Mouse (Mus musculus) lung, embryonic 15.5 days (tissue): Measurements from ENCODE around the gene Slc25a30. TPM values are rescaled to one million over a fixed set of nuclear protein-coding genes. Genes with fewer than 3 reads are reported as not detected.

Source experiments
- ATAC-seq: fragments of 200-750 bp; cut with Nextera tagmentation; 2 replicates; pipeline ENCODE4 v1.8.0; 2017; ENCODE audit warnings: moderate number of reproducible peaks, borderline replicate concordance; ENCODE audit not compliant: low FRiP score, low TSS enrichment; ENCODE audit errors: extremely low read depth
- H3K27ac ChIP-seq: fragments of 300-500 bp; sonication (generic); 2 replicates; pipeline ENCODE4 v1.5.1; 2015; ENCODE audit warnings: moderate library complexity, mild to moderate bottlenecking, inconsistent platforms
- H3K27me3 ChIP-seq: fragments of 300-500 bp; sonication (generic); 2 replicates; pipeline ENCODE4 v1.6.1; 2015; ENCODE audit warnings: inconsistent platforms
- H3K36me3 ChIP-seq: fragments of 300-500 bp; sonication (generic); 2 replicates; pipeline ENCODE4 v1.6.1; 2015; ENCODE audit warnings: inconsistent platforms
- H3K4me1 ChIP-seq: fragments of 300-500 bp; sonication (generic); 2 replicates; pipeline ENCODE4 v1.6.1; 2015; ENCODE audit warnings: inconsistent platforms
- H3K4me2 ChIP-seq: fragments of 300-500 bp; sonication (generic); 2 replicates; pipeline ENCODE4 v1.6.1; 2015; ENCODE audit warnings: inconsistent platforms, mild to moderate bottlenecking, moderate library complexity
- H3K4me3 ChIP-seq: fragments of 300-500 bp; sonication (generic); 2 replicates; pipeline ENCODE4 v1.5.1; 2015; ENCODE audit warnings: mild to moderate bottlenecking, inconsistent platforms
- H3K9ac ChIP-seq: fragments of 300-500 bp; sonication (generic); 2 replicates; pipeline ENCODE4 v1.6.1; 2015; ENCODE audit warnings: inconsistent platforms
- H3K9me3 ChIP-seq: fragments of 300-500 bp; sonication (generic); 2 replicates; pipeline ENCODE4 v1.6.1; 2016; ENCODE audit warnings: inconsistent platforms
- WGBS: fragments of 180-500 bp; shearing (Covaris S2); methylation state at CpG from one replicate; pipeline ENCODE4 v1.1.7; 2015; 5-methylcytosine and 5-hydroxymethylcytosine counted together
- polyA plus RNA-seq: library from polyadenylated mRNA; unstranded; fragments of >200 nt; fragmentation: Nextera tagmentation; extraction: Ambion mirVana; gene quantifications from 2 replicates; pipeline ENCODE4 v1.2.1, GENCODE M21; 2015

Slc25a30 gene
- polyA plus RNA-seq, 1 experiment from 2014 or later = 3.6 TPM

DNA sequence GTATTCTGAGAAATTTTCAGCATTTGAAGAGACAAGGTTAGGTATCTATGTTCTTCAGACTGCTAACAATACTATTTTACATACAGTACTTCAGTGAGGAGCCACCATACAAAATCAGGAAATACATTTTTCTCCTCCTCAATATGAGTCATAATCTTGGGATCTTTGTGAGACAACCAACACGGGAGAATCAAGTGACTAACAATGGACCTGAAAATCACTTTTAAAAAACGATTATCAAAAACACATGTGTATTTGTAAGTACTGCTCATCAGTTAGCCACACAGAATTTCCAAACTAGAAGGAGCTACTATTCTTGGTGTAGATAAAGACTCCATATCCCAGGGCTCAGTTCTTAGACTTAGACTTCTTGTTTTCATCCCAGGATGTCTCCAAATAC, 55.5 kb downstream of the Slc25a30 start:
- peaks cover 70% of the 10 kb centered on the region for H3K36me3 ChIP-seq
- 84% methylated on average over 2 of the region's 2 CpGs for WGBS
- H3K9ac ChIP-seq = no peak overlapping the region
- no peak overlapping the region for H3K27ac ChIP-seq
- no peaks in the 10 kb centered on the region for H3K9me3 ChIP-seq
- no peak overlapping the region for H3K4me2 ChIP-seq
- H3K4me3 ChIP-seq = no peak overlapping the region
- no peaks in the 10 kb centered on the region for H3K4me1 ChIP-seq
- ATAC-seq = no peak
- H3K27me3 ChIP-seq = no peaks in the 10 kb centered on the region

DNA sequence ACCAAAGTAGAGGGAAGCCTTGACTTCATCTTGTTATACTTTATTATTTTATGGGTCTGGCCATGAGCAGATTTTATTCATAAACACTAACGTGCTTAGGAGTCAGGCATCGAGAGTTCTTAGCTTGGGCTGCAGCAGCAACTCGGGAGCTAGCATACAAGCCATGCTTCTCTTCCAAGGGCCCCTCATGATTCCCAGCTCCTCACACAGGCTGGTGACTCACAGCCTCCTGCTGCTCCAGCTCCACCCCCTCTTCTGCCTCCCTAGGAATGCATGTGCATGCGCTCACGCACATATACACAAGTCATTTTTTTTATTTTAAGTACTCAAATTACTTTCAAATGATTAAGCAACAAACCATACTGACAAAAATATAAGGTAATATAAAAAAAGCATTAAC, 58.7 kb downstream of the Slc25a30 start:
- no peak overlapping the region for H3K4me2 ChIP-seq
- no peak overlapping the region for H3K4me3 ChIP-seq
- no peak overlapping the region for H3K27ac ChIP-seq
- no peaks in the 10 kb centered on the region for H3K9me3 ChIP-seq
- WGBS = 82% methylated on average over 5 of the region's 5 CpGs
- H3K27me3 ChIP-seq = no peaks in the 10 kb centered on the region
- no peaks in the 10 kb centered on the region for H3K4me1 ChIP-seq
- H3K36me3 ChIP-seq = peaks cover 72% of the 10 kb centered on the region
- no peak for ATAC-seq
- H3K9ac ChIP-seq = no peak overlapping the region

DNA sequence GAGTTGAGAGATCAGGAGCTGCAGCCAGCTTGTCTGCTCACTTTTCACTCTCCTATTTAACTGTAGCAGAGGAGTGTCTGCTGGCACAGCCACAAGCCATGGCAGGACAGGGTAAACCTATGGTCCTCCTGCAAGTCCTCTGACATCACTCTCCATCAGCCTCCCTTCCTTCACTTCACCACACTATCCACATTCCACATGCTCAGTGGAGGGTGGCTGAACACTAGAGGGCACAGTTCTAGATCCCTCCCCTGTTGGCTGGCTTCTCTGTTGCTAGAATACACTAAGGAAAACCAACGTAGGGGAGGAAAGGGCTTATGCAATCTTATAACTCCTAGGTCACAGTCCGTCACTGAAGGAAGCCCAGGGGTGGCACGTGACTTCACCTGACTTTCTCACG, 59.8 kb downstream of the Slc25a30 start:
- Histone ChIP-seq H3K27me3 (no peaks in the 10 kb centered on the region), H3K9ac (no peak overlapping the region), H3K4me1 (no peaks in the 10 kb centered on the region), H3K4me3 (no peak overlapping the region), H3K27ac (no peak overlapping the region), H3K4me2 (no peak overlapping the region), H3K36me3 (peaks cover 70% of the 10 kb centered on the region), H3K9me3 (no peaks in the 10 kb centered on the region)
- WGBS = 71% methylated on average over 4 of the region's 4 CpGs
- ATAC-seq = no peak

DNA sequence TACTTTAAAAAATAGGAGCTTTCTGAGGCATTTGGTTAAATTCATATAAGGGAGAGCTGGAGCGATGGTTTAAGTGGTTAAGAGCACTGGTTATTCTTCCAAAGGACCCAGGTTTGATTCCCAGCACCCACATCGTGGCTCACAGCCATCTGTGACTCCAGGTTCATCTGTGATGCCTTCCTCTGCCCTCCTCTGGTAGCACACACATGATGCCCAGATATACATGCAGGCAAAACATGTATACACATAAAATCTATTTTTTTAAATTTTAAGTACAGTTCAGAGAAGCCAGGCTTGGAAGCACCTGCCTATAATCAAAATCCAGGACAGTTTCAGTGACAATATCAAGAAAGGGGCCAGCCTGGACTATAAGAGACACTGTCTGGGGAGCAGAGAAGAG, 64.0 kb downstream of the Slc25a30 start:
- Histone ChIP-seq H3K4me2 (no peak overlapping the region), H3K27ac (no peak overlapping the region), H3K4me3 (no peak overlapping the region), H3K36me3 (peaks cover 71% of the 10 kb centered on the region), H3K9ac (no peak overlapping the region), H3K9me3 (no peaks in the 10 kb centered on the region), H3K27me3 (no peaks in the 10 kb centered on the region), H3K4me1 (no peaks in the 10 kb centered on the region)
- ATAC-seq = no peak
- 96% methylated on average over 2 of the region's 2 CpGs for WGBS

DNA sequence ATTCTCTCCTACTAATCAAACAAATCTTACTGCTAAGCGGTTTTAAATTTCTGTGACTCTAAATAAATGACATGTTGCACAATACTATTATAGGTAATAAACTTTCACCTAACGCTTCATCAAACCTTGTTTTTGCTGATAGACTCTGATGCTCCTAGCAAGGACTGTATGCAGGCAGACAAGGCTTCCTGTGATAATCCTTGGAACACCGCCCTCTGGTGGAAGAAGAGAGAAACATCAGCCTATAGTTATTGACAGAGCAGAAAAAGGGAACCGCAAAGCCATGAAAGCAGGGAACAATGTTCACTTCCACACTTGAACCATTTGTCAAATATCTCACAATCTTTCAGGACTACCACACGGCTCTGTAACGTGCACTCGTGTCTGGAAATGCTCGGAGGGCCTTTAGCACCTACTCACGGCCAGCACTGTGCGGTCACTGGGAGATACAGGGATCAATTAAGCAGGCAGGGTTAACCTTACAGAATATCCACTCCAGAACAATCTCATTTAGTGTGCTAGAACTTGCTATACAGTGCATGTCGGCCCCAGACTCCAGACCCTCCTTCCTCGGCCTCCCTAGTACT, 64.8 kb downstream of the Slc25a30 start:
- no peaks in the 10 kb centered on the region for H3K9me3 ChIP-seq
- H3K4me2 ChIP-seq = no peak overlapping the region
- H3K27ac ChIP-seq = no peak overlapping the region
- no peaks in the 10 kb centered on the region for H3K4me1 ChIP-seq
- no peak overlapping the region for H3K4me3 ChIP-seq
- H3K36me3 ChIP-seq = peaks cover 69% of the 10 kb centered on the region
- WGBS = 54% methylated on average over 12 of the region's 12 CpGs
- H3K9ac ChIP-seq = no peak overlapping the region
- ATAC-seq = no peak
- H3K27me3 ChIP-seq = no peaks in the 10 kb centered on the region

DNA sequence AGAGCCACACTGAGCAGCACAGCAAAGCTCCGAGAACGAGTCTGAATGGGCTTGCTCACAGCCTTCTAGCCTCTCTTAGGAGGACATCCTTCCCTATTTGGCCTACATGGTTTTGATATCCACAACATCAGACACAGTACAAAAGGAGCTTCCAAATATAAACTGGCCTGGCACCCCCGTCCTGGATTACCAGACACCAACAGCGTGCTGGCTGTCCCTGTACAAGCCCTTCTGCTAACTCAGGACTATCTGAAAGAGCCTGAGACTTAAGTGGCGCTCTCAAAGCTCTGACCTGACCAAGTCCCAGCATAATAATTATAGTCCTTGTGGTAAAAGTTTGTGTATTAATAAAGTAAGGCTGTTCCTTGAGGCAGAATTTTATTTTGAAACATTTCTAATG, 66.7 kb downstream of the Slc25a30 start:
- no peak overlapping the region for H3K4me2 ChIP-seq
- no peak for ATAC-seq
- no peak overlapping the region for H3K27ac ChIP-seq
- no peaks in the 10 kb centered on the region for H3K4me1 ChIP-seq
- H3K9me3 ChIP-seq = no peaks in the 10 kb centered on the region
- no peak overlapping the region for H3K9ac ChIP-seq
- H3K4me3 ChIP-seq = no peak overlapping the region
- WGBS = 89% methylated on average over 5 of the region's 5 CpGs
- no peaks in the 10 kb centered on the region for H3K27me3 ChIP-seq
- peaks cover 75% of the 10 kb centered on the region for H3K36me3 ChIP-seq

DNA sequence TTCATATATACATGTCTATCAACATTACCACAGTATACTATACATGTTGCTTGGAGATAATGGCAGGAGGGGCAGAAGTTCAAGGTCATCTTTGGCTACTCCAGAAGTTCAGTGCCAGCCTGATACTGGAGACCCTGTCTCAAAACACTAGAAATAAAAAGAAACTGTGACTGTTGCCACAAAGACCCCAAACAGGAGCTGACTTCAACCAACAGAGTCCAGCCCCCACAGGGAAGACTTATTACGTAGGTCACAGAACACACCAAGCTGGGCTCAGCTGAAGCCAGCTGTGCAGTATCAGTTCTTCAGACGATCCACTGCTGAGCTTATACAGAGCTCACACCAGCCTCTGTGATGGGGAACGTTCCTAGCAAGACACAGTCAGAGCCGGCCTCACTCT, 70.4 kb downstream of the Slc25a30 start:
- no peak overlapping the region for H3K4me3 ChIP-seq
- no peaks in the 10 kb centered on the region for H3K27me3 ChIP-seq
- no peak overlapping the region for H3K9ac ChIP-seq
- H3K4me1 ChIP-seq = no peaks in the 10 kb centered on the region
- ATAC-seq = no peak
- no peak overlapping the region for H3K4me2 ChIP-seq
- H3K36me3 ChIP-seq = peaks cover 80% of the 10 kb centered on the region
- 89% methylated on average over 4 of the region's 4 CpGs for WGBS
- no peaks in the 10 kb centered on the region for H3K9me3 ChIP-seq
- H3K27ac ChIP-seq = no peak overlapping the region

DNA sequence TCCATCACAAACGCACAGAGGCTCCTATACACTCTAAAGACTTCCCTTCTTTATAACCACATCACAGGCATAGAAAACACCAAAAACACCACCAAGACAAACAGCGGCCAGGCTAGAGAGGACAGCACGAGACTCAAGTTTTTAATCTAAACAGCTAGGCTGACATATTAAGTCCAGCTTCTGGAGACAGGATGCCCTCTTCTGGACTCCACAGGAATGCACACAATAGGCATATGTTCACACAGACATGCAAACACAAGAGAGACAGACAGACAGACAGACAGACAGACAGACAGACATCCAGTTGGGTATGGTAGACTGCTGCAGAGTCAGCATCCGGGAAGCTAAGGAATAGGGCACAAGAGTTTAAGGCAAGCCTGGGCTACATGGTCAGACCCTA, 73.2 kb downstream of the Slc25a30 start:
- Histone ChIP-seq H3K36me3 (peaks cover 78% of the 10 kb centered on the region), H3K27ac (no peak overlapping the region), H3K9ac (no peak overlapping the region), H3K4me1 (no peaks in the 10 kb centered on the region), H3K27me3 (no peaks in the 10 kb centered on the region), H3K4me3 (no peak overlapping the region), H3K4me2 (no peak overlapping the region), H3K9me3 (no peaks in the 10 kb centered on the region)
- ATAC-seq = no peak
- 73% methylated on average over 4 of the region's 4 CpGs for WGBS

DNA sequence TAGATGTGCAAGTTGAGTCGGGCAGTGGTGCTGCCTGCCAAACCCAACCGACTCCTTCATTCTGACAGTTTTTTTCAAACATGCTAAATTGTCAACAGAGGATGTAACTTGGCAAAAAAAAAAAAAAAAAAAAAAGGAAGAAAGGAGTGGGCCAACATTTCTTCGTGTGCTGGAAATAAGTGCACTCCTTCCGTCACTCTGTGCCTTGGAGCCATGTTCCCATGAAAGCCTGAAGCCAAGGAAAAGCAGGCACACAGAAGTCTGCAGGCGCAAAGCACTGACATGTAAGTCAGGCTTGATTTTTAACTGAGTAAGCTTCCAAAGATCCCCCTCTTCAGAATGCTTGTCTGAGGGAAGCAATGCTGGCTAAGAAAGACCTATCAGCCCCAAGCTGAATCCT, 74.2 kb downstream of the Slc25a30 start:
- no peaks in the 10 kb centered on the region for H3K4me1 ChIP-seq
- H3K4me2 ChIP-seq = no peak overlapping the region
- ATAC-seq = no peak
- 65% methylated on average over 5 of the region's 5 CpGs for WGBS
- peaks cover 71% of the 10 kb centered on the region for H3K36me3 ChIP-seq
- H3K27ac ChIP-seq = no peak overlapping the region
- no peak overlapping the region for H3K9ac ChIP-seq
- no peaks in the 10 kb centered on the region for H3K27me3 ChIP-seq
- H3K9me3 ChIP-seq = no peaks in the 10 kb centered on the region
- no peak overlapping the region for H3K4me3 ChIP-seq

DNA sequence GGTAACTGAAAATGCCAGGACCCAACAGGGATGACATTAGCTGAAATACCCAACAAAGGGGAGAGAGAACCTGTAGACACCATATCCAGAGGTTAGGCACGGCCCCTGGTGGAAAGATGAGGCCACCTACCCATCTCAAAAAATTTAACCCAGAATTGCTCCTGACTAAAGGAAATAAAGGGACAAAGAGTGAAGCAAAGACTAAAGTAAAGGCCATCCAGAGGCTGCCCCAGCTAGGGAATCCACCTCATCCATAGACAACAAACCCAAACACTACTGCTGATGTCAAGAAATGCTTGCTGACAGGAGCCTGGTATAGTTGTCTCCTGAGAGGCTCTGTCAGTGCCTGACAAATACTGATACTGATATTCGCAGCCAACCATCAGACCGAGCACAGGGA, 75.1 kb downstream of the Slc25a30 start:
- no peaks in the 10 kb centered on the region for H3K9me3 ChIP-seq
- H3K27ac ChIP-seq = no peak overlapping the region
- H3K4me1 ChIP-seq = no peaks in the 10 kb centered on the region
- H3K9ac ChIP-seq = no peak overlapping the region
- H3K27me3 ChIP-seq = no peaks in the 10 kb centered on the region
- H3K4me2 ChIP-seq = no peak overlapping the region
- H3K36me3 ChIP-seq = peaks cover 70% of the 10 kb centered on the region
- H3K4me3 ChIP-seq = no peak overlapping the region
- 95% methylated on average over 3 of the region's 3 CpGs for WGBS
- no peak for ATAC-seq

Other genes starting within 250 kb of the Slc25a30 start
- gene Spert, start 193.9 kb downstream of the Slc25a30 start, polyA plus RNA-seq = not detected in 2 replicates
- not detected in 2 replicates for gene Erich6b, start 144.8 kb downstream of the Slc25a30 start, polyA plus RNA-seq
- 20.9 TPM in 2 replicates for gene Cog3, start 32.5 kb downstream of the Slc25a30 start, polyA plus RNA-seq
- gene Tpt1, start 58.1 kb upstream of the Slc25a30 start, polyA plus RNA-seq = 998 and 1,067 TPM in 2 replicates
- 0.29 and 0.32 TPM in 2 replicates for gene Kctd4, start 168.0 kb upstream of the Slc25a30 start, polyA plus RNA-seq
- gene Gtf2f2, start 223.8 kb upstream of the Slc25a30 start, polyA plus RNA-seq = 30.8 and 33.0 TPM in 2 replicates